Mouse (Mus musculus) kidney, adult 2 months (tissue): ENCODE results near the gene Cmtm5.
"Not testable (repeated sequence)": the region's sequence is repeated elsewhere in the genome, so short reads cannot be mapped to it uniquely, and the experiment has no call there.

Experiments
- CTCF ChIP-seq: fragments of 200-500 bp; conservative IDR thresholded peaks from 2 replicates; pipeline ENCODE4 v1.5.1; 2011; ENCODE audit warnings: low read depth, mild to moderate bottlenecking, control low read depth, low read length, moderate library complexity, mixed read lengths; ENCODE audit not compliant: insufficient read depth, insufficient read length
- POLR2A ChIP-seq: fragments of 200-500 bp; IDR thresholded peaks from one replicate; pipeline ENCODE4 v1.6.1; 2011; ENCODE audit warnings: low read depth, low read length, control low read depth

DNA sequence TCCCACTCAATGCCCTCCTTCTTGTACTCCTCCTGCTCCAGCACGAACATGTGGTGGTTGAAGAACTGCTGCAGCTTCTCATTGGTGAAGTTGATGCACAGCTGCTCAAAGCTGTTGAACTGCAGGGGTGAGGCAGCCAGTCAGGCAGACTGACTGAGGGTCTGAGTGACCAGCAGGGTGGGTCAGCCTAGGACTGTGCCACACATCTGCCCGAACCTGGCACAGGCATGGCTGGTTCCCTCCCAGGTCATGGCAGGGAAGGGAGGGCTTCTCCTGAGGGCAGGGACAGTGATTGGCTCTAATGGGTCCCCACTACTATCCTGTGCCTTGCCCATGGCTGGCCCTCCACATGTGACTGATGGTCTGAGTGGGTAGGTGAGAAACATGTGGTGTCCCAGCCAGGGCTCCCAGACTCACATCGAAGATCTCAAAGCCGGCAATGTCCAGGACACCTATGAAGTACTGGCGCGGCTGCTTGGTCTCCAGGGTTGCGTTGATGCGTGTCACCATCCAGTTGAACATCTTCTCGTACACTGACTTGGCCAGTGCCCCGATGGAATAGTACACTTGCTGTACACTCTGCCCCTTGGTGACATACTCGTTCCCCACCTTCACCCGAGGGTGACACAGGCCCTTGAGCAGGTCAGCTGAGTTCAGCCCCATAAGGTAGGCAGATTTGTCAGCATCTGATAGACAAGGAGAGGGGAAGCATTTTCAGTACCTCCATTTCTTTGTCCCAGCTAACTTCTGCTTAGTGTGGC lies 24.0 kb downstream of the Cmtm5 start:
- not testable (repeated sequence) for TF ChIP-seq CTCF, POLR2A
